Mouse (Mus musculus) heart, adult 2 months (tissue): Measurements from ENCODE around the gene Plet1.

Source experiments
- CTCF ChIP-seq: fragments of 200-600 bp; IDR thresholded peaks from 2 replicates; pipeline ENCODE4 v1.8.1; 2022; ENCODE audit warnings: antibody characterized with exemption, mild to moderate bottlenecking, moderate library complexity
- POLR2A ChIP-seq: fragments of 200-500 bp; IDR thresholded peaks from 2 replicates; pipeline ENCODE4 v1.6.1; 2011; ENCODE audit warnings: mild to moderate bottlenecking, low read depth, low read length, control low read depth; ENCODE audit not compliant: insufficient read depth

DNA sequence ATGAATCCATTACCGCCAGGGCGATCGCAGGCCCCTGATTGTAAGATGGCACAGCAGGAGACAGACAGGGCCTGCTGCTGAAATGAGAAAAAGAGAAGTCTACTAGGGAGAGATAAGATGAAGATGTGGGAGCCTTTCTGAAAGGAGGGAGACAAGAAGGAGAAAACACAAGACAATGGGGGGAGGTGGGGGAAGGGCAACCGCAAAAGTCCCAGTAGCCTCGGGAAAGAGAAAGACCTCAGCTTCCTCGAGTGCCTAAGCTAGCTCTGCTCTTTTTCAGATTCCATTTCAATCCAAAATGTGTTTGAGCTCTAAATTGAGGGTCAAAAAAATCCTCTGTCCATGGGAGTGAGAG lies 1.8 kb downstream of the Plet1 start:
- TF ChIP-seq CTCF (no peak), POLR2A (no peak)
